Mouse (Mus musculus): ENCODE results near the gene Ier2. TPM values are rescaled to one million over a fixed set of nuclear protein-coding genes. Genes with fewer than 3 reads are reported as not detected.
A peak's percentile ranks its signal among the peaks of the same experiment; 100 is the strongest.
"Not testable (repeated sequence)": the region's sequence is repeated elsewhere in the genome, so short reads cannot be mapped to it uniquely, and the experiment has no call there.

Gene Ier2
- total RNA-seq, 2 experiments from 2014 or later, result 11.2 to 13.4 TPM

DNA sequence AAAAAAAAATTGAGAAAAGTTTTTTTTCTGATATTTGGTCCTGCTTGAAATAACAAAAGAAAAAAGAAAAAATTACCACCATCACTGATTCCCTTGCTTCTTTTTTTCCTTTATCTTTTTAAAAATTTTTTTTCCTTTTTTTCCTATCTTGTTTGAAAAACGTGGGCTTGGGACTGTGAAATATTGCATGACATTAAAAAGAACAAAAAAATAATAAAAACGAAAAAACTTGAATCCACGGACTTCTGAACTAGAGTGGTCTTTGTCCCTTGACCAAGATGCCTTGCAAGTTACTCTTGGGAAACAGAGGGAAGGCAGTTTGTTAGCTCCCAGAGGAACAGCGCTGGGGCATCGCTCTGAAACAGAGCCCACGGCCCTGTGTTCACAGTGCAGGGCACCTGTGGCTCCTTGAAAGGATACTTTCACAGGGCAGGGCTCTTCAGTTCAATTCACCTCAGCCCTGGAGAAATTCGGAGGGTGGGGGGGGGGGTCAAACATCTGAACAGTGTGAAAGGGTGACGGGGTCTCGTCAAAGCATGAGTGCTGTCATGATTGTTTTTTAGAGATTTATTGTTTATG is 22.6 kb downstream of the Ier2 start:
- DNase-seq, result no peak

DNA sequence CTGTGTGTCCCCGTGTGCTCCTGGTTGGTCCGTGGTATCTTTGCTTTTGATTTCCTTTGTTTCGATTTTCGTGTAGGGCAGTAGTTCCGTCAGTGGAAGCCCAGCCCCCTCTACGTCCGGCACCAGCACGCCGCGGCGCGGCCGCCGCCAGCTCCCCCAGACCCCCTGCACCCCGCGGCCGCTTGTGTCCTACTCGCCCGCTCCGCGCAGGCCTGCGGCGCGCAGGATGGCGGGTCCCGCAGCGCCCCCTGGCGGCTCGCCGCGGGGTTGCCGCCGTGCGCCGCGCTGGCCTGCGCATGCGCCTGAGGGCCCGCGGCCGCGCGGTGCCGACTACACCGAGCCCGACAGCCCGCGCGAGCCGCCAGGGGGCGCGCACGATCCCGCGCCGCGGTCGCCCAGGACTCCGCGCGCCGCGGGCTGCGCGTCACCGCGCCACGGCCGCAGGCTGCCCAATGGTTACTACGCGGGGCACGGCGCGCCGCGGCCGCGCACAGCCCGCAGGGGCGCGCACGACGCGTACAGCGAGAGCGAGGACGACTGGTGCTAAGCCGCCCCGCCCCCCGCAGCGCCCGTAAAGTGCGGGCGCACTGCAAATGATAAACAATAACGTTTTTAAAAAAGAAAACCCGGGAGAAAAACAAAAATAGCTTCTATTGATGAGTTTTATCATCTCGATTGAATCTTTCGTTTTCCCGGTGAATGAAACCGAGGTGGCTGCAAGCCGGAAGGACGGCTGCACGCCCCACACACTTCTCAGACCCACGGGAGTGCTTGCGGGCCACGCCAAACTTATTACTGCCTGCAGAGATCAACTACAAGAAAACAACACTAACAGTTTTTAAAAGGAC is 23.3 kb downstream of the Ier2 start:
- DNase-seq, result peak; percentile 92 to 96

DNA sequence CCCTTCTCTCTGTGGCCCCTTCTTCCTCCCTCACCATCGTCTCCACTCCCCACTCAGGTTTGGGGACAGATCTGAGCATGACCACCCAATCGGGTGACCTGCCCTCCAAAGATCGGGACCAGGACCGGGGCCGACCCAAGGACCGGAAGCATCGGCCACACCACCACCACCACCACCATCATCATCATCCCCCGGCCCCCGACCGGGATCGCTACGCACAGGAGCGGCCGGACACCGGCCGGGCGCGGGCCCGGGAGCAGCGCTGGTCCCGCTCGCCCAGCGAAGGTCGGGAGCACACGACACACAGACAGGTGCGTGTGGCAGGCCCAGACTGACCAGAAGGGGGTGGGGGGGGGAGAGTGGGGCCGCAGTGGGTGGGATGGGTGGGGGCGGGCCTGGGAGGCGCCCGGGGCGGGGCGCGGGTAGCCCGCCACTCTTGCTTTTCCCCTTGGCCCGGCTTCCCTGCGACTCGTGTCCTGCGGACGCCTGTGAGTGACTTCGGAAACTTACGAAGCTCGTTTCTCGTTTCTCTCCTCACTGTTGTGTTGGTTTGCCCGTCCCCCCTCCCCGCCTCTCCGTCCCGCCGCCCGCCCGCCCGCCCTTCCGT is 24.0 kb downstream of the Ier2 start:
- peak in 1 of 2 experiments; percentile 51 for DNase-seq

DNA sequence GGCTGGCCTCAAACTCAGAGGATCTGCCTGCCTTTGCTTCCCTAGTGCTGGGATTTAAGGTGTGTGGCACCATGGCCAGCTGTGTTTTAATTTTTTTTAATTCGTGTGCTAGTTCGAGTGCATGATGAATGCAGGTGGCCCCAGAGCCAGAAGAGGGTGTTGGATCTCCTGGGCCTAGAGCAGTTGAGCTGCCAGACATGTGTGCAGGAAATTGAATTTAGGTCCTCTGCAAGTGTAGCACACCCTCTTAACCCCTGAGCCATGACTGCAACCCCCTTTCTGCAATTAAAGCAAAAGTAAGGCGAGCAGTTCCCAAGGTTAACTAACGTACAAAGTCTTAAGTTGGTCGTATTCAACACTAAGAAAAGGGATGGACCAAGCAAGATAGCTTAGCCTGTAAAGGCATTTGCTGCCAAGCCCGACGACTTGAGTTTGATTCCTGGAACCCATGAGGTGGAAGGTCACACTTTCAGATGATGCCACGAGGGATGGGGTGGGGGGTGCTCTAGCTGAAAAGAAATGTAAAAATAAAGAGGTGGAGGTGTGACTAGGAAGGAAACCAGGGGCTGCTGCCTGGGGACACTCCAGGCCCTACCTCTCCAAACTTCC is 24.6 kb downstream of the Ier2 start:
- no peak for DNase-seq

DNA sequence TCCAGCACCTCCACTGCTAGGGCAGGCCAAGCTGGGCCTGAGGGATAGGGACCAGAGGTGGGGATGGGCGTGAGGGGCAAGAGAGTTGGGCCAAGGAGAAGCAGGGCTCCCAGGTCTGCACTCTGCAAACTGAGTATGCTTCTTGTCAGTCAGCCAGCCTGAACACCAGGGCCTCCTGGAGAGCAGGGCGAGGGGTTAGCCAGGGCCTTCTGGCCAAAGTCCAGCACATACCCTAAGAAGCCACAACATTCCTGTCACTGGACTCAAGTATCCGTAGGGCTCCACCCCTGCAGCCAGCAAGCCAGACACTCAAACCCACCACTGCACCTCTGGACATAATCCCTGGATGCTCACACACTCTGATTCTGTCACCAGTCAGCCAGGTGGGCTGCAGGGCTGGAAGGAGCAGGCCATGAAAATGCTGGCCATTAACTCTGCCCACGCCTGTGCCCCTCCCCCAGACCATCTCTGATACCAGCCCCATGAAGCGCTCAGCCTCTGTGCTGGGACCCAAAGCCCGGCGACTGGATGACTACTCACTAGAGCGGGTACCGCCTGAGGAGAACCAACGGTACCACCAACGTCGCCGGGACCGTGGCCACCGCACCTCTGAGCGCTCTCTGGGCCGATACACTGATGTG is 26.5 kb downstream of the Ier2 start:
- DNase-seq, result no peak

DNA sequence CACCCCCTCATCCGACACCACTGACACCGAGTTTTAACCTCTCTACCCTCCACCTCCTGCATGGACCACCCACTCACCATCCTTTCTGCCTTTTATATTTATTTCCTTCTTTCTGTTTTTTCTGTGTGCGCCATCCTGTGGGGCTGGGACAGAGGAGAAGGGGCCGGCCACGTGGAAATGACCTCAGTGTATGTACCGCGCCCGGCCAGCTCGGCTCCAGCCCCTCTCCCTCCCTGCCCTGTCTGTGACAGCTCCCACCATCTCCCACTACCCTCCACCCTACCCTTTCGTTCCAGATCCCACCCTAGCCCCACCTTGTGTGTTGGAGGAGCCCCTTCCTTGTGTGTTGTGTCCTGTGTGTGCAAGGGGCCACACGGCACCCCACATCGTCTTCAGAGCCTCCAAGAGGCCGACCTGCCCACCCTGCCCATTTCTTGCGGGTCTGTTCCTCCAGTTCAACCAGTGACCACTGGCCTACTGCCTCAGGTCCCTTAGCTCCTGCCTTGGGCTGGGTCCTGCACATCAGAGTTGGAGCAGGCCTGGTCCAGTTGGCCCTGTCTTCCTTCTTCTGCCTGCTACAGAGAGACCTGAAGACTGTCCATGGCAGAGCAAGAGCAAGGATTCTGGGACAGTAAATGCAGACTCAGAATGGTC is 27.1 kb downstream of the Ier2 start:
- DNase-seq, result no peak

DNA sequence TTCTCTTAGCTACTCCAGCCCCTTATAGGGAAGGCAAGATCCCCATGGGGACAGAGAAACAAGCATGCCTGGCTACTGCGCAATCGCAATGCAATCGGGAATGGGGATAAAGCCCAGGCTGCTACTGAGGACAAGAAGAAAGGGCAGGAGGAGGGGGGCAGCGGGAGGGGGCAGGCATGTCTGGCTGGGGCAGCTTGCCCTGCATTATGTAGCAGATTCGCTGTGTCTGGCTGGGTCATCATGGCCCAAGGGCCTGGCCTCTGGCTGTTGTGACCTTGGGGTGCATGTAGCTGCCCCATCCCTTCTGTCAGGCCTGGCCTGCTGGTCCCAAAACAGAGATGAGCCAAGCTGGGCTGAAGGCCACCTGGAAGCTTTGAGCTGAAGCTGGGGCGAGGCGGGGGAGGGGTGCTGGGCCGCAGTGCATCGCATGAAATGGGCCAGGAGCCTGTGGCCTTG is 27.8 kb downstream of the Ier2 start:
- DNase-seq, result peak; percentile 70 to 78

DNA sequence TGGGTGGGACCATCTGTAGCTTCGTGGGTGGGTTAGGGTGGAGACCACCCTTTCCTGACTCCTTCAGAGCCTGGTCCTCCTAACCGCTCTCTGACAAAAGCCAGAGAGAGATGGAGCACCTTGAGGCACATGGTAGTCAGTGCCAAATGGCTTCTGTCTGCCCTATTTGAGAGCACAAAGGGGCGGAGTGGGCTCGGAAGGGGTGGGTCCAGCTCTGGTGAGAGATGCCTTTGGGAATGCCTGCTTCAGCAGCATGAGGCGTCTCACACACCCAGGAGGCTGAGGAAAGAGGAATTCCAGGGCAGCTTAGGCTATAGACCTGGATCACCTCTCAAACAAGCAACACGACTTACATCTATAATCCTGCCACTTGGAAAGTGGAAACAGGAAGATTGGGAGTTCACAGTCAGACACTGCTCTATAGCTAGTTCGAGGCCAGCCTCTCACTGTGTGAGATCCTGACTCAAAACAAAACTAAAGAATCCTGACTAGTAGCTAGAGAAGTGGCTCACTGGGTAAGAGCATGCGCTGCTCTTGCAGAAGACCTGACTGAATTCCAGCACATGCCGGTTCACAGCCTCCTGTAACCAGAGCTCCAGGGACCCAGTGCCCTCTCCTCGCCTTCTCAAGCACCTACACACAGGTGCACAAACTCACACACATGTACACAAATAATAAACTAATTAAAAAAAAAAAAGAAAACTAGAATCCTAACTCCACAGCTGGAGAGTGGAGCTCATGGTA is 28.6 kb downstream of the Ier2 start:
- no peak for DNase-seq

DNA sequence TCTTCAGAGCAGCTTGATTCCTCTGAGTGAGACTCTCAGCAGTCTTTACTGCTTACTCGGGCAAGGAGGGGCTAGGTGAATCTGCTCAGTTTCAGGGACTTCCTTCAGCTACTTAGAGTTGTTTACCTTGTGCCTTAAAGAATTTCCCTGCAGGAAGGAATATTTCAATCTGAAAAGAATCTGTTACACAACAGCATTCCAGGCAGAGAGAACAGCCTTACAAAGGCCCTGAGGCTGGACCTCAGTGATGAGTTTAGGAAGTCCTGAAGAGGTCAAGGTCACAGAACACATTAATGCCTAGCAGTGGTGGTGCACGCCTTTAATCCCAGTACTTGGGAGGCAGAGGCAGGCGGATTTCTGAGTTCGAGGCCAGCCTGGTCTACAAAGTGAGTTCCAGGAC is 30.8 kb downstream of the Ier2 start:
- no peak for DNase-seq

DNA sequence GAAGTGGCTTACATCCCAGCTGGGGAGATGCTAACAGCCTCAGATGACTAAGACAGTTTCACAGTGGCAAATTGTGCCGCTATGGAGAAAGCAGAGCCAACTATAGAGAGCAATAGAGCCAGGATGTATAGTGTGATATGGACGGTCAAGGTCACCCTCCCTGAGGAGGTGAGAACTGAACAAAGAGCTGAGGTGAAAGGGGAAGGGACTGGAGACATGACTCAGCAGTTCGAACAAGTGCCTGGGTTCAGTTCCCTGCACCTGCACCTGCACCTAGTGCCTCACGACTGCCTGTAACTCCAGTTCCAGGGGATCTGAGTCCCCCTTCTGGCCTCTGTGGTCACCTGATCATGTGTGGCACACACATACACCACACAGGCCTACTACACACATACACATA is 32.5 kb downstream of the Ier2 start:
- no peak for DNase-seq

DNA sequence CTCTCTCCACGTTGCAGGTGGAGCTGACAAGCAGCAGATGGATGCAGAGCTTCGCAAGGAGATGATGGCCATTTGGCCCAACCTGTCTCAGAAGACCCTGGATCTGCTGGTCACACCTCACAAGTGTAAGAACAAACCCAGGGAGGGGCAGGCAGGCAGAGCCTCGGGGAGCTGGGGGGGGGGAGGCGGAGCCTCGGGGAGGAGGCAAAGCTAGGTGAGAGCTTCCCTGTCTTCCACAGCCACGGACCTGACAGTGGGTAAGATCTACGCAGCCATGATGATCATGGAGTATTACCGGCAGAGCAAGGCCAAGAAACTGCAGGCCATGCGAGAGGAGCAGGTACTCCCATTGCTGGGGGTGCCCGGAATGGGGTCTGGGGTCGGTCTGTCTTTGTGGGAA is 33.1 kb downstream of the Ier2 start:
- DNase-seq, result no peak

DNA sequence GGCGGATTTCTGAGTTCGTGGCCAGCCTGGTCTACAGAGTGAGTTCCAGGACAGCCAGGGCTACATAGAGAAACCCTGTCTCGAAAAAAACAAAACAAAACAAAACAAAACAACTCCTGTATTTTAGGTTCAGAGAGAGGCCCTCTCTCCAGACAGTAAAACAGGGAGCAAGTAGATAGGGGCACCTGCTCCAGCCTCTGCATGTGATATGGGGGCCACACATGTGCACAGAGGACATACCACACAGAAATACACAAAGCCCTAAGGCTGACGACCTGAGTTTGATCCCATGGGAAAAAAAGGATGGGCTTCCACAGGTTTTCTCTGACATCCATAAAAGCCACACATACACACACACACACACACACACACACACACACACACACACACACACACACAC is 39.2 kb downstream of the Ier2 start:
- not testable (repeated sequence) for DNase-seq

DNA sequence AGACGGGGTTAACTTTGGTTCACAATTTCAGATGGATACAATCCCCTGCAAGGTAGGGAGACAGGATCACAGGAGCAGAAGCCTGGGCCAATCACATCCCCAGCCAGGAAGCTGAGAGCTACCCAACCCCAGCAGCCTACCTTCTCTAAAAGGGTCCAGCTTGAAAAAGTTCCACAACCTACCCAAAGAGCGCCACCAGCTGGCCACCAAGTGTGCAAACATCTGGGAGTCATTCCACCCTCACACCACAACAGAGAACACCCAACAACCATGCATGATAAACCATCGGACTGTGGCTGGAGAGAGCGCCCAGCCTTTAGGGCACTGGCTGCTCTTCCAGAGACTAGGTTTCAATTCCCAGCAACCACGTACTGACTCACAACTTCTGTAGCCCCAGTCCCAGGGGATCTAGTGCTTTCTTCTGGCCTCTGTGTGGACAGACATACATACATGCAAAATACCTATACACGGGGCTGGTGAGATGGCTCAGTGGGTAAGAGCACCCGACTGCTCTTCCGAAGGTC is 41.5 kb downstream of the Ier2 start:
- DNase-seq, result no peak

DNA sequence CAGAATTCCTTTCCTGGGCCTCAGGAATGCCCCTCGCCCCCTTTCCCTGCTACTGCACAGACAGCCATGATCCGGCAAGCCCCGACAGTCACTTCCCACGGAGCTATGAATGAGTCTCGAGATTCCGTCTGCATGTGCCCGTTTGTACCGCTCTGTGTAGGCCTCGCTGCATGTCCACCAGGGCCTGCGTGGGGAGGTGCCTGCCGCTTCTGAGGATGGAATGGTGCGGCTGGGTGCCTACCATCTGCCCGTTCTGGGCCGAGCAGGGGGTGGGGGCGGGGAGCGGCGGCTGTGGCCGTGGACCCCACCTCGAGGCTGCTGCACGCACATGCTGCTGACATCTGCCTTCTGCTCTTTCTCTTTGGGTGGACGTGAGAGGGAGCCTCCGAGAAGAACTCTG is 45.6 kb downstream of the Ier2 start:
- no peak for DNase-seq

DNA sequence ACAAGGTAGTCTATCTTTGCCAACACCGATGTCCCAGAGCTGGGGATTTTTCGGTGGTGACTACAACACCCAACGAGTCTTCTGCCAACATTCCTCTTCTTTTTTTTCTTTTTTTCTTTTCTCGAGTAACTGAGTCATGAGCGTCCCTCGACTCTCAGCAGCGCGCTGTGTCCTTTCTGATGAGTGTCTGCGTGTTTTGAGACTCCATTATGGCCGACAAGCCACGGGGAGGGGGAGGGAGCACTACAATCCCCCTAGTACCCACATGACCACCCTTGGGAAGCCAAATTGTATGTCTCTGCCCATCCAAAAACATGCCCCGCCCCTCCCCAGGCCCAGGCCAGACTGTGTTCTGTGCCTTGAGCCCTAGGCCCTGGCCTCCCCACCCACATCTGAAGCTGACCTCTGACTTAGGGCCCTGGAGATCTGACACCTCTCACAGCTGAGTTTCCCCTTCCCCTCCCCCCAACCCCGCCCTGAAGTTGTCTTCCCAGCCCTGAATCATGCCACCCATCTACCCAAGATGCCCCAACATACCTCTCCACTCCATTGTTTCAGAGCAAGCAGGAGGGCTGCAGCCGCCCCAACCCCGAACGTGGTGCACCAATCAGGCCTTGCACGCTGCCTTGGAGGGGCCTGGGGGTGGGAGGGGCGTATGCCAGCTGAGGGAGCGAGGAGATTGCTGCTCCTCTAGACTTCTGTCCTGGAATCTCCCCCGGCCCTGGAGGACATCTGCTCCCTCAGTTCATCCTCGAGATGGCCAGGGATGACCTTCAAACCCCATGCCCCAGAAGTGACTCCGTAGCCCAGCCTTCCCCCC is 46.8 kb downstream of the Ier2 start:
- DNase-seq, result no peak

DNA sequence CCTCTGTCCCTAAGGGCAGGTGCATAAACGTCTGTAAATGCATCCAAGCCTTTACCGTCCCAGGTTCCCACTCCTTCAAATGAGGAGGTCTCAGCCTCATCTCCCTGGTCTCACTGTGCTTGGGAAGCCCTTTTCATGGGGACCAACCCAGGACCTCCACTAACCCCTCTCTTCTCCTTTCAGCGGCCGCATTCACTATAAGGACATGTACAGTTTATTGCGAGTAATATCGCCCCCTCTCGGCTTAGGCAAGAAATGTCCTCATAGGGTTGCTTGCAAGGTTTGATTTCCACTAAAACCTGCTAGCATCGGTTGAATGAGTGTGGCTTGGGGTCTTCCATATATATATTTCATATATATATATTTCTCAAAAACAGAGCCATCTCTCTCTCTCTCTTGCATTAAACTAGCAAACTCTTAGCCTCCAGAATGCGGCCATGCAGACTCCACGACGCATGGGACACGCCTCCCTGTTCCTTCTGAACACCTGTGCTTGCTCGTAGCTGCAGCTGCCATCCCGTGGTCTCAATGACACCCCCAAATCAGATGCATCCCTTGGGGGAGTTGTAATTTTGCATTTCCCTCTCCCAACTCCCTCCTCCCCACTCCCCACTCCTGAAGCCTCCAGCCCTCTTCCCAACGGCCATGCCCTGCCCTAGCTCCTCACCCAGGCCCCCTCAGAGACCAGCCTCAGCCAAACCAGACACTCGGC is 48.0 kb downstream of the Ier2 start:
- peak in 1 of 2 experiments; percentile 44 for DNase-seq

Measured in heart, adult 18-20 months (tissue).